ENCODE assay signal across 9 mouse cellular contexts in genomic region chr10:19240102-19240759, GRCm38 (mm10).
DNase-seq lines count a peak whose midpoint lies in the region; ATAC-seq and TF ChIP-seq lines count a peak whose summit lies in the region.
"Had no signal": no experiment of that assay in that cellular context is flagged by ENCODE, and none has a peak within 500 bp of the region (broad histone marks: within the 10 kb centered on the region; RNA-seq: fewer than 3 reads in every experiment).

No protein-coding gene starts in this region.

- DNase-seq in testis, postnatal 14 days (ENCODE audit: low spot score) = no peak
- peak; percentile 32 for DNase-seq in c-Kit-positive CD71-positive TER-119-positive erythroid progenitor cells, embryonic 14.5 days (ENCODE audit: low spot score)
- DNase-seq in forebrain, embryonic 14.5 days (ENCODE audit: low spot score) = peak; percentile 86
- peak; percentile 88 for DNase-seq in induced T-regulatory cell, adult 2 months (ENCODE audit: low read depth)
- DNase-seq in left cerebral cortex, postnatal 10 days (ENCODE audit: extremely low spot score in 1 of 2, low spot score in 2 of 2) = peak; percentile 36 to 37
- peak; percentile 54 for DNase-seq in stomach, postnatal 0 days (ENCODE audit: low spot score)

- no peak overlapping the region for H3K27ac ChIP-seq in testis, adult 2 months (ENCODE audit: control insufficient read depth, insufficient read depth, low read depth, low read length)
- H3K27ac ChIP-seq in forebrain, embryonic 14.5 days (ENCODE audit: low read depth, low read length) = no peak overlapping the region
- no peak overlapping the region for H3K27ac ChIP-seq in midbrain, embryonic 15.5 days
- no peak overlapping the region for H3K27ac ChIP-seq in stomach, postnatal 0 days (replicated peaks)
- H3K27ac ChIP-seq: embryonic facial prominence, embryonic 13.5 days had no signal

- H3K4me3 ChIP-seq in testis, adult 2 months (ENCODE audit: control insufficient read depth, low read depth, low read length) = no peak overlapping the region
- H3K4me3 ChIP-seq in forebrain, embryonic 14.5 days (ENCODE audit: low read depth, low read length) = no peak overlapping the region
- H3K4me3 ChIP-seq in midbrain, embryonic 15.5 days = no peak overlapping the region
- H3K4me3 ChIP-seq in stomach, postnatal 0 days (ENCODE audit: low read depth, low read length) = no peak overlapping the region
- H3K4me3 ChIP-seq: embryonic facial prominence, embryonic 13.5 days had no signal

- ATAC-seq in forebrain, embryonic 14.5 days = peak; percentile 88
- peak; percentile 88 for ATAC-seq in midbrain, embryonic 15.5 days (replicated peaks)
- ATAC-seq in stomach, postnatal 0 days (ENCODE audit: low FRiP score, low TSS enrichment) = no peak

- no peaks in the 10 kb centered on the region for H3K36me3 ChIP-seq in testis, adult 2 months (ENCODE audit: control insufficient read depth, insufficient read depth, low read length)
- H3K36me3 ChIP-seq in forebrain, embryonic 14.5 days (ENCODE audit: control insufficient read depth, insufficient read depth, low read length) = no peaks in the 10 kb centered on the region
- H3K36me3 ChIP-seq in midbrain, embryonic 15.5 days (replicated peaks) = no peaks in the 10 kb centered on the region
- no peaks in the 10 kb centered on the region for H3K36me3 ChIP-seq in stomach, postnatal 0 days (ENCODE audit: control insufficient read depth, insufficient read depth, low read length)
- H3K36me3 ChIP-seq: embryonic facial prominence, embryonic 13.5 days had no signal

- TF ChIP-seq POLR2A in testis, adult 2 months (IDR thresholded peaks at IDR 0.05; ENCODE audit: control insufficient read depth, low read depth, low read length) = no peak

- no peaks in the 10 kb centered on the region for H3K27me3 ChIP-seq in testis, adult 2 months (ENCODE audit: control insufficient read depth, insufficient read depth, low read length)
- H3K27me3 ChIP-seq in forebrain, embryonic 14.5 days (replicated peaks; ENCODE audit: control insufficient read depth, insufficient read depth, low read length) = no peaks in the 10 kb centered on the region
- H3K27me3 ChIP-seq in midbrain, embryonic 15.5 days (replicated peaks) = no peaks in the 10 kb centered on the region; the same call in 1 of the 2 replicates
- no peaks in the 10 kb centered on the region for H3K27me3 ChIP-seq in stomach, postnatal 0 days (ENCODE audit: control insufficient read depth, insufficient read depth, low read length)

- intact Hi-C loops in left cerebral cortex, postnatal 10 days (cut with DNase I) = loop anchor here (1.0 to 2.0 kb wide), 3 partner anchors 279 to 655 kb away; no protein-coding TSS in a partner anchor

- no peak overlapping the region for H3K4me2 ChIP-seq in forebrain, embryonic 14.5 days (ENCODE audit: low read length)
- no peak overlapping the region for H3K4me2 ChIP-seq in midbrain, embryonic 15.5 days
- peak overlapping the region; percentile 1; the same call in 1 of the 2 replicates for H3K4me2 ChIP-seq in stomach, postnatal 0 days (replicated peaks; ENCODE audit: low read depth)
- H3K4me2 ChIP-seq: embryonic facial prominence, embryonic 13.5 days had no signal

- no peak overlapping the region for H3K9ac ChIP-seq in forebrain, embryonic 14.5 days (ENCODE audit: low read length)
- H3K9ac ChIP-seq in midbrain, embryonic 15.5 days = no peak overlapping the region
- H3K9ac ChIP-seq in stomach, postnatal 0 days (ENCODE audit: low read length) = no peak overlapping the region
- H3K9ac ChIP-seq: embryonic facial prominence, embryonic 13.5 days had no signal

- no peaks in the 10 kb centered on the region for H3K4me1 ChIP-seq in testis, adult 2 months (ENCODE audit: control insufficient read depth, insufficient read depth, low read length)
- no peaks in the 10 kb centered on the region for H3K4me1 ChIP-seq in forebrain, embryonic 14.5 days (ENCODE audit: control insufficient read depth, insufficient read depth, low read length)
- H3K4me1 ChIP-seq in midbrain, embryonic 15.5 days = no peaks in the 10 kb centered on the region
- H3K4me1 ChIP-seq in stomach, postnatal 0 days (replicated peaks; ENCODE audit: control insufficient read depth, insufficient read depth) = no peaks in the 10 kb centered on the region
- H3K4me1 ChIP-seq: embryonic facial prominence, embryonic 13.5 days had no signal

- 38% methylated on average over 8 of the region's 8 CpGs for WGBS in forebrain, embryonic 14.5 days
- 41% methylated on average over 8 of the region's 8 CpGs for WGBS in midbrain, embryonic 15.5 days
- WGBS in stomach, postnatal 0 days = 29% methylated on average over 8 of the region's 8 CpGs

- peak; percentile 18; the same call in 1 of the 2 replicates for TF ChIP-seq CTCF in testis, adult 2 months (IDR thresholded peaks at IDR 0.05; ENCODE audit: control insufficient read depth, insufficient read depth, insufficient replicate concordance, low read depth, low read length)
- peak; percentile 84 for TF ChIP-seq CTCF in stomach, postnatal 0 days (IDR thresholded peaks at IDR 0.05; ENCODE audit: low read depth)

- no peaks in the 10 kb centered on the region for H3K9me3 ChIP-seq in forebrain, embryonic 14.5 days (replicated peaks; ENCODE audit: control insufficient read depth, low read length)
- no peaks in the 10 kb centered on the region for H3K9me3 ChIP-seq in midbrain, embryonic 15.5 days
- no peaks in the 10 kb centered on the region for H3K9me3 ChIP-seq in stomach, postnatal 0 days (ENCODE audit: control insufficient read depth, low read length)
- H3K9me3 ChIP-seq: embryonic facial prominence, embryonic 13.5 days had no signal

- TF ChIP-seq EP300 in stomach, postnatal 0 days (optimal IDR thresholded peaks at IDR 0.05) = no peak
